Mouse (Mus musculus) liver, embryonic 13.5 days (tissue): ENCODE measurements around the gene Gmfb. TPM values are rescaled to one million over a fixed set of nuclear protein-coding genes. Genes with fewer than 3 reads are reported as not detected.

Experiments used
- ATAC-seq: fragments of 200-750 bp; cut with Nextera tagmentation; 2 replicates; pipeline ENCODE4 v1.8.0; 2017; ENCODE audit warnings: low read depth, mild to moderate bottlenecking, moderate number of reproducible peaks, moderate library complexity
- DNase-seq: peaks from one replicate; pipeline ENCODE4 v3.0.0; 2022
- H3K27ac ChIP-seq: fragments of 300-500 bp; sonication (generic); 2 replicates; pipeline ENCODE4 v1.5.1; 2015; ENCODE audit warnings: moderate library complexity, mild to moderate bottlenecking, inconsistent platforms
- H3K27me3 ChIP-seq: fragments of 300-500 bp; sonication (generic); 2 replicates; pipeline ENCODE4 v1.6.1; 2015; ENCODE audit warnings: mild to moderate bottlenecking, inconsistent platforms
- H3K36me3 ChIP-seq: fragments of 300-500 bp; sonication (generic); 2 replicates; pipeline ENCODE4 v1.6.1; 2015; ENCODE audit warnings: mild to moderate bottlenecking, inconsistent platforms
- H3K4me1 ChIP-seq: fragments of 300-500 bp; sonication (generic); replicated peaks from 2 replicates; pipeline ENCODE4 v1.6.1; 2015; ENCODE audit warnings: inconsistent platforms
- H3K4me2 ChIP-seq: fragments of 300-500 bp; sonication (generic); 2 replicates; pipeline ENCODE4 v1.6.1; 2015; ENCODE audit warnings: inconsistent platforms, mild to moderate bottlenecking, moderate library complexity
- H3K4me3 ChIP-seq: fragments of 300-500 bp; sonication (generic); replicated peaks from 2 replicates; pipeline ENCODE4 v1.5.1; 2015; ENCODE audit warnings: mild to moderate bottlenecking, inconsistent platforms
- H3K9ac ChIP-seq: fragments of 300-500 bp; sonication (generic); 2 replicates; pipeline ENCODE4 v1.6.1; 2015; ENCODE audit warnings: mild to moderate bottlenecking, inconsistent platforms
- H3K9me3 ChIP-seq: fragments of 300-500 bp; sonication (generic); replicated peaks from 2 replicates; pipeline ENCODE4 v1.6.1; 2016; ENCODE audit warnings: inconsistent platforms
- WGBS: fragments of 180-500 bp; shearing (Covaris S2); methylation state at CpG from one replicate; pipeline ENCODE4 v1.1.7; 2015; ENCODE audit not compliant: insufficient replicate concordance; 5-methylcytosine and 5-hydroxymethylcytosine counted together
- polyA plus RNA-seq: library from polyadenylated mRNA; unstranded; fragments of >200 nt; fragmentation: Nextera tagmentation; extraction: Ambion mirVana; gene quantifications from 2 replicates; pipeline ENCODE4 v1.2.1, GENCODE M21; 2015

Gene Gmfb
- 34.0 and 53.5 TPM in 2 replicates for polyA plus RNA-seq

DNA sequence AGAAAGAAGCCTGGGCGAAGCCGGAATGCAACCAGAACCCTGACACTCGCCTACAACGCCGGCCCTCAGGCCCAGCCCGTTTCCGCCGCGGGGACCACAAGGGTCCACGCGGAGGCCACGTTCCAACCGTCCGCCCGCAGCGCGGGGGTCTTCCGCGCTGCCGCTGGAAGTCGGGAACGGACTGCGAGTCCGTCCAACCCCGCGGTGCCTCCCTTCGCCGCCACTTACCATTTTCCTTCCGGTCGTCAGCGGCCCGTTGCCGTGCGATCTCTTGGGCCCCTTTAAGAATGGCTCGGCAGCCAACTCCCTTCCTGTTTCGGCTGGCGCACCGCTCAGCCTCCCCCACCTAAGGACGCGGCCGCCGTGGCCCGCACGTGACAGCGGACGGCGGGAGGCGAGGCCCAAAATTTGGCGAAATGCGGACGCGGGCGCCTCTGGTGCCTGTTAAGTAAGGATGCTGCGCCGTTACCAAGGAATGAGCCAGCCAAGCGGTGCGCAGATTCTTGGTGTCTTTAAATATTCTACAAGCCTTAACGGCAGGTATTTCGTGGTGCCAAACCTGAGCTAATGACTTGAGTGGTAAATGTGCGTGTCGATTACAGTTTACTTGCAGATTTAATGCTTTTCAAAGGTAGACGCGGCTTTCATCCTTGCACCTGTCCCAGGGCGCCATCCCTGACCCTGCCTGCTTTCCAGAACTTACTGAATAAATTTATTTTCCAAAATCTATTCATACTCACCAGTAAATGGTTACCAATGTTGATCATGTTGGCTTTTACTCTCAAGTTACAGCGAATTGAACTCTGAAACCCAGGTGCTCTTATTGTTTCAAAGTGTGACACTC is at the start of gene Gmfb:
Gmfb (minus strand) TSS at position 370 of the 844 bp plus-strand sequence.
- peak within 1 kb of the TSS; percentile 81 for H3K9ac ChIP-seq
- no peaks in the 10 kb centered on the region for H3K9me3 ChIP-seq
- DNase-seq (peak; percentile 85), ATAC-seq (peak; percentile 96)
- H3K4me3 ChIP-seq: peak within 1 kb of the TSS; percentile 84
- peaks cover 7% of the 10 kb centered on the region; the same call in 1 of the 2 replicates for H3K36me3 ChIP-seq
- peak within 1 kb of the TSS; percentile 82 for H3K4me2 ChIP-seq
- H3K27me3 ChIP-seq: no peaks in the 10 kb centered on the region
- peak within 1 kb of the TSS; percentile 84 for H3K27ac ChIP-seq
- H3K4me1 ChIP-seq: peaks cover 49% of the 10 kb centered on the region
- under 1% methylated on average over 65 of the region's 65 CpGs for WGBS

DNA sequence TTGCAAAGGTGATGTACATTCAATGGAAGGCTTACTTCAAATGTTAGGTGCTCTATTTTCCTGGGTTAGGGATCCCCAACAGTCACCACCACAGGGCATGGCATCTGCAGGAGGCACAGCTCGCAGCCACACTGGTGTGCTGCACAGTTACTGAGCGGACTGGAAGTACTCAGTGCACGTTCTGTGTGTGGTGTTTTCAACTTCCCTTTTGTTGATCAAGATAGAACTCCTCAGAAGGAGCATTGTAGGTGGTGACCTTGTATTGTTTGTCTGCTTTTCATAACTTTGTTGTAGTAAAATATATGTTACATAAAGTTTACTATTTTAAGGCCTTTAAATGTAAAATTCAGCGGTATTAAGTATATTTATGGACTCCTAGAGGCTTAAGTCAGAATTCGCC is 40.9 kb upstream of the Gmfb start:
- no peaks in the 10 kb centered on the region for H3K36me3 ChIP-seq
- DNase-seq (no peak), ATAC-seq (no peak)
- no peaks in the 10 kb centered on the region for H3K4me1 ChIP-seq
- H3K9ac ChIP-seq: no peak overlapping the region
- WGBS: 61% methylated on average over 5 of the region's 5 CpGs
- no peak overlapping the region for H3K4me2 ChIP-seq
- no peaks in the 10 kb centered on the region for H3K27me3 ChIP-seq
- H3K4me3 ChIP-seq: no peak overlapping the region
- no peaks in the 10 kb centered on the region for H3K9me3 ChIP-seq
- H3K27ac ChIP-seq: no peak overlapping the region

DNA sequence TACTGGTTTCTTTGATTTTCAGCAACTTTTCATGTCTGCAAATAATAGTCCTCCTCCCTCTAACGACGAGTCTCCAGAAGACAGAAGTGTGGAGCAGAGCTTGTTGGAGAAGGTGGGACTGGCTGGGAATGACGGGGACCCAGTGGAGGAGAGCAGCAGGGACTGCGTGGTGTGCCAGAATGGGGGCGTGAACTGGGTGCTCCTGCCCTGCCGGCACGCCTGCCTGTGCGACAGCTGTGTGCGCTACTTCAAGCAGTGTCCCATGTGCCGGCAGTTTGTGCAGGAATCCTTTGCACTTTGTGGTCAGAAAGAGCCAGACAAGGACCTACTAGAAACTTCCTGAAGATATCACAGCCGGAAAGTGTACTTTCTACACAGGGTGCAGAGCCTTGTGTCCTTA is 31.6 kb upstream of the Gmfb start:
- ATAC-seq (no peak), DNase-seq (no peak)
- WGBS: 74% methylated on average over 11 of the region's 11 CpGs

DNA sequence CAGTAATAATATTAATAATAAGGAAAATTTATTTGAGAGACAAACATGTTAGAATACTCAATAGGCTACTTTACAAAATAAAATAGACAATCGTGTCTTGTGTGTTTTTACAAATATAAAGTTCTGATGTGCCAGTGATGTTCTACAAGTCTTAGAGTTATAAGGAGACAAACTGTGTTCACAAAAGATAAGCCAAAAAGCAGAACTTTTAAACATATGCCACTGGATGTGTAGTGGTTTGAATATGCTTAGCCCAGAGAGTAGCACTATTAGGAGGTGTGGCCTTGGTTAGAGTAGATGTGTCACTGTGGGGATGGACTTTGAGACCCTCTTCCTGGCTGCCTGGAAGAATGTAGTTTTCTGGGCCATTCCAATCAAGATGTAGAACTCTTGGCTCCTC is 27.7 kb upstream of the Gmfb start:
- WGBS: 54% methylated on average over 1 of the region's 1 CpGs
- H3K4me1 ChIP-seq: no peaks in the 10 kb centered on the region
- no peaks in the 10 kb centered on the region for H3K27me3 ChIP-seq
- DNase-seq (no peak), ATAC-seq (no peak)
- no peaks in the 10 kb centered on the region for H3K9me3 ChIP-seq
- no peak overlapping the region for H3K27ac ChIP-seq
- no peak overlapping the region for H3K4me2 ChIP-seq
- no peak overlapping the region for H3K9ac ChIP-seq
- peaks cover 13% of the 10 kb centered on the region for H3K36me3 ChIP-seq
- no peak overlapping the region for H3K4me3 ChIP-seq

More for the DNA sequence above, 31.6 kb upstream of the Gmfb start:
- Histone ChIP-seq H3K4me3 (no peak overlapping the region), H3K27me3 (no peaks in the 10 kb centered on the region), H3K9me3 (no peaks in the 10 kb centered on the region), H3K27ac (no peak overlapping the region), H3K4me2 (no peak overlapping the region), H3K9ac (no peak overlapping the region), H3K36me3 (peaks cover 8% of the 10 kb centered on the region), H3K4me1 (no peaks in the 10 kb centered on the region)

DNA sequence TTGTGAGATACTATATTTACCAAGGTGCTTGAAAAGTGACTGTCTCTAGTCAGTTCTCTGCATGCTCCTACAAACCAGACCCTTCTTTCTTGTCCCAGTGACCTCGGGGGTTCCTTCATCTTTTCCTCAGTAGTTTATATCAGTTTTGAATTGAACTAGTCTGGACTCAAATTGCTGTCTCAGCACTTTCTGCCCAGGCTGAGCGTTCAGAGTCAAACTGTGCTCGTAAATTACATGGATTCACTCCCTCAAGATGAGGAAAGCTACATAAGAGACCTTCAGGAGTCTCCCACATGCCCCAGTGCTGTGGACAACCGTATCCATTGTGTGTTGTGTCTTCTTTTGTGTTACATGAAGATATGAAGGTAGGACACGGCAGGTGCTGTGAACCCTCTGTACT is 26.7 kb upstream of the Gmfb start:
- no peak for DNase-seq
- no peak overlapping the region for H3K4me3 ChIP-seq
- no peak overlapping the region for H3K27ac ChIP-seq
- H3K4me2 ChIP-seq: no peak overlapping the region
- no peaks in the 10 kb centered on the region for H3K9me3 ChIP-seq
- H3K4me1 ChIP-seq: no peaks in the 10 kb centered on the region
- no peaks in the 10 kb centered on the region for H3K27me3 ChIP-seq
- 79% methylated on average over 5 of the region's 5 CpGs for WGBS
- no peak for ATAC-seq
- H3K36me3 ChIP-seq: peaks cover 8% of the 10 kb centered on the region
- H3K9ac ChIP-seq: no peak overlapping the region

DNA sequence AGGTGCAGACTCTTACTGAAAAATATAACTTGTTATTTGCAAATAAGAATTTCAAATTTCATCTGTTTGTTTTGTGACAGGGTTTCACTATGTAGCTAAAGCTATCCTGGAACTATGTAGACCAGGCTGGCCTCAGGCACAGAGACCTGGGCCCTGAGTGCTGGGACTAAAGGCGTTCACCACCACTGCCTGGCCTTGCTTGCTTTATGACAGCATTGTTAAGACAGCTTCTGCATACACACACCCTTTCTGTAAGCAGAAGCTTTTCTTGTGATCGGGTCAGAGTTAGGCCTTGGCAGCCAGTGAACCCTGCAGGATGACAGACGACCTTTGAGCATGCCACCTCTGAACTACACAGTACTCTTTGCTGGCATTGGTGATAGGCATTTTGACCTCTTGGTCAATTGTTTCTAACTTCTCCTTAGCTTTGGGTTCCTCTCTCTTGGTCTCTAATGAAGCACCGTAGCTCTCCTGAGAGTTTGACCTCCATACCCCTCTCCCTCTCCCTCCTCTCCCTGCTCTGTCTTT is 26.1 kb upstream of the Gmfb start:
- DNase-seq (no peak), ATAC-seq (no peak)
- Histone ChIP-seq H3K9me3 (no peaks in the 10 kb centered on the region), H3K4me1 (no peaks in the 10 kb centered on the region), H3K4me3 (no peak overlapping the region), H3K9ac (no peak overlapping the region), H3K36me3 (peaks cover 5% of the 10 kb centered on the region; the same call in 1 of the 2 replicates), H3K27me3 (no peaks in the 10 kb centered on the region), H3K27ac (no peak overlapping the region), H3K4me2 (no peak overlapping the region)
- 74% methylated on average over 4 of the region's 4 CpGs for WGBS

DNA sequence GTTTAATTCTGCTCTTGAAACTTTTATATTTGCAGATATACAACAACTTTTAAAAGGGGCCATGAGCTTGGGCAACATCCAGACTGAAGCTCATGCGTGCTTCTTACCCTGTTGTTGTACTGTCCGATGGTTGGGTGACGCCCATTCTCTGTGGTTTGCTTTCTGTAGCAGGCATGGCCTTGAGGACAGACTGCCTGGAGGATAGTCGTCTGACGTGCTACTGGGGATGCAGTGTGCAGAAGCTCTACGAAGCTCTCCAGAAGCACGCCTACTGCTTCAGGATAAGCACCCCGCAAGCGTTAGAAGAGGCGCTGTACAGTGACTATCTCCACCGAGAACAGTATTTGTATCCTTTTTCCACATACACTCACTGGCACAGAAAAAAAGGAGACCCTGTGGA is 23.7 kb upstream of the Gmfb start:
- DNase-seq (no peak), ATAC-seq (no peak)
- H3K9ac ChIP-seq: no peak overlapping the region
- H3K27ac ChIP-seq: no peak overlapping the region
- no peaks in the 10 kb centered on the region for H3K4me1 ChIP-seq
- 73% methylated on average over 11 of the region's 11 CpGs for WGBS
- peaks cover 24% of the 10 kb centered on the region for H3K36me3 ChIP-seq
- no peak overlapping the region for H3K4me2 ChIP-seq
- no peak overlapping the region for H3K4me3 ChIP-seq
- no peaks in the 10 kb centered on the region for H3K27me3 ChIP-seq
- H3K9me3 ChIP-seq: no peaks in the 10 kb centered on the region

DNA sequence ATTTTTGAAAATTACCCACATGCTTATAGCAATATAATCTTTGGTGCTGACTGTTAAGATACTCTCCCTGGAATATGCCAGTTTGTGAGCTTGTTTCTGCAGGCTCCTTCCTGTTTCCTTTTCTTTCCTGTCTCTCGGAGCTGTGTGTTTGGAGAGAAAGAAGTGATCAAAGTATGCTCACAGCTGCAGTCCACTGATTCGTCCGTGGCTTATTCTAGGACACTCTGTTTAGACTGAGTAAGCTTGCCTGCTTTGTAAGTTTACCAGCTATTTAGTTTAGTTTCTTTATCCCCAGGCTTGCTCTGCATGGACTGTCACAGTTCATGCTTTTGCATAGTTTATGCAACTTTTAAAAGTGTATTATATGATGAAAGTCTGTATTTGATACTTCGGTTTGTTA is 17.3 kb upstream of the Gmfb start:
- Histone ChIP-seq H3K9ac (no peak overlapping the region), H3K4me1 (no peaks in the 10 kb centered on the region), H3K27ac (no peak overlapping the region), H3K36me3 (peaks cover 29% of the 10 kb centered on the region), H3K9me3 (no peaks in the 10 kb centered on the region), H3K27me3 (no peaks in the 10 kb centered on the region), H3K4me3 (no peak overlapping the region), H3K4me2 (no peak overlapping the region)
- ATAC-seq (no peak), DNase-seq (no peak)
- 57% methylated on average over 4 of the region's 4 CpGs for WGBS

DNA sequence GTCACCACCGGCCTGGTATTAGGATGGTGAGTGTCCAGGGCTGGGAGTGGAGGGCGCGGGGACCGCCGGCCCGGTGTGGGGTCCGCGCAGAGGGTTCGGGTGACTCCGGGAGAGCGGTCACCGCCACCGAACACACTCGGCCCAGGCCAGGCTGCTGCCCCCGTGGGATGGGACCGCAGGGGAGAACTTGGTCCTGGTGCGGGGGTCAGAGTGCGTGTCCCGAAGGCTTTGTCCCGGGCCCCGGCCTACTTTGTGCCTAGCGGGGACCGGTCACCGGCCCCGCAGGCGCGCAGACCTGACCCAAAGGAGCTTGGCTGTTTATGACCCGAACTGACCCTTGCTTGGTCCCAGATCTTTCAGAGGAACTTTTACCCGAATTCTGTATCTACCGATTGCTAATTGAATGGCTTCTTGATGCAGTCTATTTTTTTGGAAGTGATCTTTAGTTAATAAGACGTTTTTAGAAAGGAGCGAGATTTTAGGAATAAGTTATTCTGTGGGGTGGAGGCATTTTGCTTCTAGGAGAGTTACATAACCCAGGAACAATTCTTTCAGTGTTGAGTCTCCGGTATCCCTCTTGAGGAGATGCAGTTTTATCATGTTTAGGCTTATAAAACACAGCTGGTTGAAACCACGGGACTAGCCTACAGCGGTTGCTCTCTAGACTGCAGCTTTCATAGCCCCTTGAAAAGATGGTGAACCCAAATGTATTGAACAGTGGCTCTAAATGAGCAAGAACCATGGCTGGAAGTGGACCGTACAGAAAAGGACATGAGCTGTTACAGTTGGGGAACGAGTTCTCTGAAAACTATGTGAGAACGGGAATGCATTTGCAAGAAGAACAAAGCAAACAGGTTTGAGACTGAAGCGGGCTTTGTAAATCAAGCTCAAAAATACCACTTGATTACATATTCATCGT is 10.6 kb upstream of the Gmfb start:
- Histone ChIP-seq H3K4me3 (peak overlapping the region; percentile 90), H3K4me2 (peak overlapping the region; percentile 81), H3K9ac (peak overlapping the region; percentile 90), H3K36me3 (no peaks in the 10 kb centered on the region), H3K27me3 (no peaks in the 10 kb centered on the region), H3K4me1 (peaks cover 48% of the 10 kb centered on the region), H3K27ac (peak overlapping the region; percentile 62), H3K9me3 (no peaks in the 10 kb centered on the region)
- no peak for DNase-seq
- WGBS: 7% methylated on average over 40 of the region's 40 CpGs
- ATAC-seq: peak; percentile 42

DNA sequence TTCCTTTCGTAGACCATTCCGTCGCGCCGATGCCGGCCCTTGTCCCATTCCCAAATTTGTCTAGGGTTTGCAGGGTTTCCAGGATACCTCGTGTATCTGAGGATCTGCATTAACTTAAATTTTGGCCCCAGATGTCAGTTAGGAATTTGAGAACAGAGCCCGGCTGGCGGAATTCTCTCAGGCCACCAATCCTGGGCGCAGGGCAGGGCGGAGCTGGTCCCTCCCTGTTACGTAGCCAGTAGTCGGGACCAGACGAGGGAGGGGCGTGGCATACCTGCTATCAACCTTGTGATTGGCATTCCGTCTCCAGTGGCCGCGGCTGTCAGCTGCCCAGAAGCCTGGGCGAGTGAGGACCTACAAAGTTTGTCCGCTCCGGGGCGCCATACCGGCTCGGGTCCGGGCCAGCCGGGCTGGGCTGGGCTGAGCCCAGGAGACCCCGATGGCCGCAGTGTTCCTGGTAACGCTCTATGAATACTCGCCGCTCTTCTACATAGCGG is 9.8 kb upstream of the Gmfb start, which contains the start of gene Cgrrf1:
Cgrrf1 (plus strand) TSS at position 289 of the 497 bp plus-strand sequence.
- H3K4me3 ChIP-seq: peak within 1 kb of the TSS; percentile 90
- no peaks in the 10 kb centered on the region for H3K9me3 ChIP-seq
- peak; percentile 98 for ATAC-seq
- H3K36me3 ChIP-seq: no peaks in the 10 kb centered on the region
- H3K27me3 ChIP-seq: no peaks in the 10 kb centered on the region
- WGBS: 0% methylated on average over 32 of the region's 32 CpGs
- peak; percentile 98 for DNase-seq
- H3K4me1 ChIP-seq: peaks cover 56% of the 10 kb centered on the region
- peak within 1 kb of the TSS; percentile 90 for H3K9ac ChIP-seq
- H3K4me2 ChIP-seq: peak within 1 kb of the TSS; percentile 81
- peak within 1 kb of the TSS; percentile 85 for H3K27ac ChIP-seq

DNA sequence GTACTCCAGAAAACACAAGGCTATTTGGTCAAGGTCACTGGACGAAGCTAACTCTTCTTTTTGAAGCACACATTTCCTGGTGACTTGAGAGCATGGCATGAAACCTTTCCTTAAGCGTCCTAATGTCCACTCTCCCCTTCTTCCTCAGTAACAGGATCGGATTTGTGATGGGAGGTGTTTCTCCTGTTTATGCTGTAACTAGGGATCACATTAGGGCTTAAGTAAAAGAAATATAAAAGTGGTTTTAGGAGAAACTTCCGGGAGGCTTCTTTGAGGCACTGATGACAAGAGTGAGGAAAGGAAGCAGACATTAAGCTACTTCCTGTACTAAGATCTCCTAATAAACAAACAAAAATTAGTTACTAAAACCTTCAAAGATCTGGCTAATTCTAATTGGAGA is 9.3 kb upstream of the Gmfb start:
- peaks cover 57% of the 10 kb centered on the region for H3K4me1 ChIP-seq
- H3K9ac ChIP-seq: peak overlapping the region; percentile 82
- H3K4me2 ChIP-seq: peak overlapping the region; percentile 81
- H3K4me3 ChIP-seq: peak overlapping the region; percentile 90
- H3K9me3 ChIP-seq: no peaks in the 10 kb centered on the region
- H3K27me3 ChIP-seq: no peaks in the 10 kb centered on the region
- H3K27ac ChIP-seq: peak overlapping the region; percentile 85
- ATAC-seq (no peak), DNase-seq (no peak)
- no peaks in the 10 kb centered on the region for H3K36me3 ChIP-seq
- 1% methylated on average over 4 of the region's 4 CpGs for WGBS
